Mouse (Mus musculus): ENCODE results near the gene Grm4. TPM values are rescaled to one million over a fixed set of nuclear protein-coding genes. Genes with fewer than 3 reads are reported as not detected.

Grm4 gene
- total RNA-seq, 2 experiments from 2014 or later = not detected

GRCm38 (mm10) chr17:27501331-27502251 lies 19.6 kb downstream of the Grm4 start:
- no peak; the same call in 1 of the 2 replicates for ATAC-seq (replicated peaks; ENCODE audit: low FRiP score, poor library complexity, severe bottlenecking)

- 0 out of 2 replicates have a peak, but pooled peaks have one; percentile 45 for ATAC-seq (replicated peaks; ENCODE audit: low FRiP score, poor library complexity, severe bottlenecking)
These were observed 20.4 kb downstream of the Grm4 start for GRCm38 (mm10) chr17:27500811-27501210.

- no peak for ATAC-seq (replicated peaks; ENCODE audit: low FRiP score, poor library complexity, severe bottlenecking)
These were observed 22.1 kb downstream of the Grm4 start for GRCm38 (mm10) chr17:27499080-27499479.

GRCm38 (mm10) chr17:27497798-27498197 lies 23.4 kb downstream of the Grm4 start:
- ATAC-seq (replicated peaks; ENCODE audit: low FRiP score, poor library complexity, severe bottlenecking) = no peak

GRCm38 (mm10) chr17:27495008-27495540 lies 26.1 kb downstream of the Grm4 start:
- no peak for ATAC-seq (replicated peaks; ENCODE audit: low FRiP score, poor library complexity, severe bottlenecking)

GRCm38 (mm10) chr17:27493969-27494368 lies 27.2 kb downstream of the Grm4 start:
- no peak for ATAC-seq (replicated peaks; ENCODE audit: low FRiP score, poor library complexity, severe bottlenecking)

GRCm38 (mm10) chr17:27493389-27493788 lies 27.8 kb downstream of the Grm4 start:
- no peak for ATAC-seq (replicated peaks; ENCODE audit: low FRiP score, poor library complexity, severe bottlenecking)

GRCm38 (mm10) chr17:27488173-27488823 lies 32.9 kb downstream of the Grm4 start:
- ATAC-seq (replicated peaks; ENCODE audit: low FRiP score, poor library complexity, severe bottlenecking) = no peak

- no peak for ATAC-seq (replicated peaks; ENCODE audit: low FRiP score, poor library complexity, severe bottlenecking)
These were observed 35.3 kb downstream of the Grm4 start for GRCm38 (mm10) chr17:27485940-27486339.

GRCm38 (mm10) chr17:27483571-27483970 lies 37.6 kb downstream of the Grm4 start:
- ATAC-seq (replicated peaks; ENCODE audit: low FRiP score, poor library complexity, severe bottlenecking) = no peak

GRCm38 (mm10) chr17:27480143-27481103 lies 40.8 kb downstream of the Grm4 start:
- ATAC-seq (replicated peaks; ENCODE audit: low FRiP score, poor library complexity, severe bottlenecking) = no peak

- ATAC-seq (replicated peaks; ENCODE audit: low FRiP score, poor library complexity, severe bottlenecking) = no peak
These were observed 45.6 kb downstream of the Grm4 start for GRCm38 (mm10) chr17:27475650-27476049.

GRCm38 (mm10) chr17:27466620-27467019 lies 54.6 kb downstream of the Grm4 start:
- ATAC-seq (replicated peaks; ENCODE audit: low FRiP score, poor library complexity, severe bottlenecking) = no peak

- ATAC-seq (replicated peaks; ENCODE audit: low FRiP score, poor library complexity, severe bottlenecking) = no peak
These were observed 55.3 kb downstream of the Grm4 start for GRCm38 (mm10) chr17:27465924-27466323.

GRCm38 (mm10) chr17:27464327-27464962 lies 56.8 kb downstream of the Grm4 start:
- no peak for ATAC-seq (replicated peaks; ENCODE audit: low FRiP score, poor library complexity, severe bottlenecking)

- ATAC-seq (replicated peaks; ENCODE audit: low FRiP score, poor library complexity, severe bottlenecking) = no peak
These were observed 61.2 kb downstream of the Grm4 start for GRCm38 (mm10) chr17:27459979-27460378.

- ATAC-seq (replicated peaks; ENCODE audit: low FRiP score, poor library complexity, severe bottlenecking) = no peak
These were observed 62.0 kb downstream of the Grm4 start for GRCm38 (mm10) chr17:27459241-27459640.

- peak; percentile 49; the same call in 1 of the 2 replicates for ATAC-seq (replicated peaks; ENCODE audit: low FRiP score, poor library complexity, severe bottlenecking)
These were observed 63.2 kb downstream of the Grm4 start for GRCm38 (mm10) chr17:27457863-27458494.
